Mouse (Mus musculus): ENCODE measurements around the gene Met. TPM values are rescaled to one million over a fixed set of nuclear protein-coding genes. Genes with fewer than 3 reads are reported as not detected.

Met gene
- polyA plus RNA-seq, 1 experiment from 2014 or later: 2.1 TPM

DNA sequence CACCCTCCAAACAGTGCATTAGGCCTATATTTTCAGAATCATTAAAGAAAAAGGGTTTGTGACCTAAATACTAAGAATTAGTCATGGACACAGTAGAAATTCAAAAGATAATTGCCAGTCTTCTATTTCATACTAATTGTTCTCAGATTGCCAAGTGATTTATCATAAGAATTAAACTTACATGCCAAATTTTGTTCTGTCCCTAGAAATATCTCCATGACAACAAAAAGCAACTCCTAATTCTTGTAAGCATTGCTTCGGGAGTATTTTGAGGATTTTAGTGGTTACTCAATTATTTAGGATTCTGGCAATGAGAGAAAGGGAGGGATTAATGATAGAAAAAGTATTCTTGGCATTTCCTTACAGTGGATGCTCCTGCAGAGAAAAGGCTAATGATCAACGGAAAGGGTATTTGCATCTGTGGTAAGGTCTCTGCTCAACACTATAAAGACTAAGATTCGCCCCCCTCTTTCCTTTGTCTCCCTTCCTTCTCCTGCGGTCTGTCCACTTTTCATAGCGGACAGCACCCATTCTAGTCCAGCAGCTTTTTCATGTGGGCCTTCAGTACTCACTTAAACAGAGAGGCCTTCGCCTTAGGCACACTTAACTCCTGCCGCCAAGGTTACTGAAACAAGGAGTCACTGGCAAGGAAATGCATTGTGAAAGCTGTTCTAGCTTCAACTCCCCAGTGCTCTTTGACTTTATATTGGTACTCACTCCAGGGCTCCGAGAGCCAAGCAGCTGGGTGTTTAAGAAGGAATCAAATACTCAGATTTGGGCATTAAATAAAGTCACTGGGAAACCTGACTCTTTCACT is 58.5 kb downstream of the Met start:
- H3K27ac ChIP-seq (ENCODE audit: low read length): no peak overlapping the region
- H3K9me3 ChIP-seq (replicated peaks; ENCODE audit: control insufficient read depth, low read length): no peaks in the 10 kb centered on the region
- H3K4me1 ChIP-seq (ENCODE audit: control insufficient read depth, insufficient read depth, low read length): no peaks in the 10 kb centered on the region
- 65% methylated on average over 8 of the region's 8 CpGs for WGBS
- H3K4me3 ChIP-seq (ENCODE audit: low read length): no peak overlapping the region
- no peak overlapping the region for H3K9ac ChIP-seq (ENCODE audit: low read length)
- H3K36me3 ChIP-seq (ENCODE audit: control insufficient read depth, insufficient read depth): no peaks in the 10 kb centered on the region
- no peak overlapping the region for H3K4me2 ChIP-seq (ENCODE audit: low read depth, low read length)
- no peaks in the 10 kb centered on the region for H3K27me3 ChIP-seq (ENCODE audit: control insufficient read depth, insufficient read depth, low read length)
- no peak for ATAC-seq (replicated peaks; ENCODE audit: extremely low read depth, insufficient read depth, low FRiP score)

DNA sequence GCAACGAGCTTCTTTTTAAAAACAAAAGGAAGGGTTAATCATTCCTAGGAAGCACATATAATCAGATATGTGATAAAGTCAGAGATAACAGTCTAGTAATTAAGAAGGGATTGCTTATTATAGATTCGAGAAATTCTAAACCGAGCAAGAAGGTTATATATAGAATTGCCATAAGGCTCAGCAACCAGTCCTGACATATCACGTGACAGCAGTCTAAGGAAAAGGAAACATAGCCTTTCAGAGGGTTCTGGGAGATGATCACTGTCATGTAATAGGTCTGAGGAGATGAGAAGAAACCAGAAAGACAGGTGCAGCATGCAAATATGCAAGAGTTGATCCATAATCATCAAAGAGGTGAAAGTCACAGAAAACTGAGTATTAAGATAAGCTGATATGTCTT is 59.3 kb downstream of the Met start:
- 59% methylated on average over 4 of the region's 4 CpGs for WGBS

DNA sequence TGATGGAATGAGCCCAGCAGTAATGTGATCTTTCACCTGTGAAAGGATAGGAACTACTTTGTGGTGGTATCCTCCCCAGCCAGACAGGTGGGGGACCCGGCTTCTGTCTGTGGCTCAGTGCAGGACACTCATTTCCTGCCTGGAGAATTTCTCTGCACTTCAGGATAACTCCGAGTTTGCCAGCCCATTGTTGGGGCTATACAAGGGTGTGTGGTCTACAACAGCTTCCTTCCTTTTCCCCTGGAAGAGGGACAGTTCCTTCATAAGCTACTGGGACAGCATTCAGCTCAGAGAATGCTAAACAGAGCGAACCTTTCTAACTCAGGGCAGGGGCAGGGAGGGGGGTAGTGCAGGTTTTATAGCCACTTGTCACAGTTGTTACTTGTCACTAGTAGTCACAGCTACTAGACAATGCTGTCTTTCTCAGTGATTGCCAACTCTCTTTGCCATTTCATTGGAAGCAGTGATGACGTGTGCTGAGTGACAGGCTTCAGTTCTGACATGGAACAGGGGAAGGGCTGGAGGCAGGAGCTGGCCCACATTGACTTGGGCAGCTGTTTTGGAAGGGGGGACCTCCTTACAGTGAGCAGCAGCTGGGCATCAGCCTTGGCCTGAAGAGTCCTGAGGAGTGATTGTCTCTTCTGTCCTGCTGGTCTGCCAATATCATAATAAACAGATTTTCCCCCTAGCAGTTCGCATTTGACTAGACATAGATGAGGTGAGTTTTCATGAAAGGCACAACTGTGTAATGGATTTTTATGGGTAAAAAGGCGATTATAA is 66.1 kb downstream of the Met start:
- no peak overlapping the region for H3K4me2 ChIP-seq (ENCODE audit: low read depth, low read length)
- 54% methylated on average over 6 of the region's 6 CpGs for WGBS
- no peak overlapping the region for H3K9ac ChIP-seq (ENCODE audit: low read length)
- H3K4me1 ChIP-seq (ENCODE audit: control insufficient read depth, insufficient read depth, low read length): no peaks in the 10 kb centered on the region
- H3K9me3 ChIP-seq (replicated peaks; ENCODE audit: control insufficient read depth, low read length): no peaks in the 10 kb centered on the region
- ATAC-seq (replicated peaks; ENCODE audit: extremely low read depth, insufficient read depth, low FRiP score): peak; percentile 32; the same call in 1 of the 2 replicates
- H3K27ac ChIP-seq (ENCODE audit: low read length): peak overlapping the region; percentile 50
- no peaks in the 10 kb centered on the region for H3K36me3 ChIP-seq (ENCODE audit: control insufficient read depth, insufficient read depth)
- H3K27me3 ChIP-seq (ENCODE audit: control insufficient read depth, insufficient read depth, low read length): no peaks in the 10 kb centered on the region
- no peak overlapping the region for H3K4me3 ChIP-seq (ENCODE audit: low read length)

More for the DNA sequence above, 59.3 kb downstream of the Met start:
- H3K27ac ChIP-seq (ENCODE audit: low read length): no peak overlapping the region
- no peak overlapping the region for H3K4me3 ChIP-seq (ENCODE audit: low read length)
- H3K27me3 ChIP-seq (ENCODE audit: control insufficient read depth, insufficient read depth, low read length): no peaks in the 10 kb centered on the region
- no peak for ATAC-seq (replicated peaks; ENCODE audit: extremely low read depth, insufficient read depth, low FRiP score)
- no peaks in the 10 kb centered on the region for H3K36me3 ChIP-seq (ENCODE audit: control insufficient read depth, insufficient read depth)
- H3K4me2 ChIP-seq (ENCODE audit: low read depth, low read length): no peak overlapping the region
- H3K9ac ChIP-seq (ENCODE audit: low read length): no peak overlapping the region
- H3K9me3 ChIP-seq (replicated peaks; ENCODE audit: control insufficient read depth, low read length): no peaks in the 10 kb centered on the region
- no peaks in the 10 kb centered on the region for H3K4me1 ChIP-seq (ENCODE audit: control insufficient read depth, insufficient read depth, low read length)

DNA sequence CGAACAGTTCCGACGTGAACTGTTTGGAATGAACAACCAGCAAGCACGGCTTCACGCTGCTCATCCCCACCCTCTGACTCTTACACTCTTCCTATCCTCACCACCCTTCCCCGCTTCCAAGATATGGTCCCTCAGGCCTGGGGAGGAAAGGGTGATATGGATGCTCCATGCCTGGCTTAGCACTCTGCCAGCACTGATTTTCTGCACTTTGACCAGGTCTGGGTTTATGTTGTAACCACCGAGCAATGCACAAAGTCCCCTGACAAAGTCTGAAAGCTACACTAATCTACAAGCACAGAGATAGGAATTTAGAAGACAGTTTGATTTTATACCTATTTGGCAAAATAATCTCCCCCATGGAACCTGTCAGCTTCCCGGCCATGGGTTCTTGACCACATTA is 78.0 kb downstream of the Met start:
- H3K4me3 ChIP-seq (ENCODE audit: low read length): no peak overlapping the region
- no peaks in the 10 kb centered on the region for H3K36me3 ChIP-seq (ENCODE audit: control insufficient read depth, insufficient read depth)
- no peaks in the 10 kb centered on the region for H3K9me3 ChIP-seq (replicated peaks; ENCODE audit: control insufficient read depth, low read length)
- peaks cover 9% of the 10 kb centered on the region for H3K4me1 ChIP-seq (ENCODE audit: control insufficient read depth, insufficient read depth, low read length)
- H3K4me2 ChIP-seq (ENCODE audit: low read depth, low read length): no peak overlapping the region
- no peak for ATAC-seq (replicated peaks; ENCODE audit: extremely low read depth, insufficient read depth, low FRiP score)
- no peak overlapping the region for H3K9ac ChIP-seq (ENCODE audit: low read length)
- 84% methylated on average over 8 of the region's 8 CpGs for WGBS
- H3K27me3 ChIP-seq (ENCODE audit: control insufficient read depth, insufficient read depth, low read length): no peaks in the 10 kb centered on the region
- no peak overlapping the region for H3K27ac ChIP-seq (ENCODE audit: low read length)

DNA sequence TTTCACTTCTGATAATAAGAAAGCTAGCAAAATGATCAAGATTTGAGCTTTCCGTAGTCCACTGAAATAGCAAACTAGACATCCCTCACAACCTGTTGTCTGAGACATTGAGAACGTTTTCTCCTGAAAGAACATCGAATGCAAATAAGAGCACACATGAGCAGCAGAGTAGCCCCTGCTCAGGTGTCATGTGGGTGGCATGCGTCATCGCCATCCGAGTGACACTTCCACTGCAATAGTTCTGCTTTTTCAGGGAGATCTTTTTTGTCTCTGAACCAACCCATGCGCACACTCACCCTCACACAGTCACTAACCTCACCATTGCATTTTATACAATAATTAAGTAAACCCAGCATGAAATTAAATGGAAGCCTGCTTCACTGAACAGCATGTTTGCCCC is 78.8 kb downstream of the Met start:
- Histone ChIP-seq H3K4me2 (ENCODE audit: low read depth, low read length) (no peak overlapping the region), H3K9me3 (replicated peaks; ENCODE audit: control insufficient read depth, low read length) (no peaks in the 10 kb centered on the region), H3K27ac (ENCODE audit: low read length) (no peak overlapping the region), H3K9ac (ENCODE audit: low read length) (no peak overlapping the region), H3K36me3 (ENCODE audit: control insufficient read depth, insufficient read depth) (no peaks in the 10 kb centered on the region), H3K4me1 (ENCODE audit: control insufficient read depth, insufficient read depth, low read length) (peaks cover 13% of the 10 kb centered on the region), H3K4me3 (ENCODE audit: low read length) (no peak overlapping the region), H3K27me3 (ENCODE audit: control insufficient read depth, insufficient read depth, low read length) (no peaks in the 10 kb centered on the region)
- 80% methylated on average over 7 of the region's 7 CpGs for WGBS
- no peak for ATAC-seq (replicated peaks; ENCODE audit: extremely low read depth, insufficient read depth, low FRiP score)

DNA sequence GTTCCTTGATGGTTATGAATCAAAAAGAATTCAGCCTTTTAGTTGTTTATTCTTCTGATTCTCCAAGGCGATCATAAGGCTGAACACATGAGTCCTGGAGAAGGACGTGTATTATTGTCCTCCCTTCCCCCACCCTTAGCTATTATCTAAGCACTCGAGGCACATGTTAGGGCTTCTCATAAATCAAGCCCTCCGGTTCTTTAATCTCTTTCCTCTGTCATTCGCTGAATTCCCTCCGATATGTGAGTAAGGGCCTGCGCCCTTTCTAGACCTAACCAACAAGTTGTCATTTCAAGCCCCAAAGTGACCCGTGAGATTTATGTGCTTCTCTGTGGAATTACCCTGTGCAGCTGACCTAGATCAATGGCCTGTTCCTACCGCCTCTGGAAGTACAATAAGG is 81.9 kb downstream of the Met start:
- Histone ChIP-seq H3K9me3 (replicated peaks; ENCODE audit: control insufficient read depth, low read length) (no peaks in the 10 kb centered on the region), H3K27ac (ENCODE audit: low read length) (0 out of 2 replicates have a peak overlapping the region, but pooled peaks have one; percentile 10), H3K36me3 (ENCODE audit: control insufficient read depth, insufficient read depth) (no peaks in the 10 kb centered on the region), H3K9ac (ENCODE audit: low read length) (no peak overlapping the region), H3K4me1 (ENCODE audit: control insufficient read depth, insufficient read depth, low read length) (peaks cover 15% of the 10 kb centered on the region), H3K4me3 (ENCODE audit: low read length) (no peak overlapping the region), H3K27me3 (ENCODE audit: control insufficient read depth, insufficient read depth, low read length) (no peaks in the 10 kb centered on the region), H3K4me2 (ENCODE audit: low read depth, low read length) (no peak overlapping the region)
- ATAC-seq (replicated peaks; ENCODE audit: extremely low read depth, insufficient read depth, low FRiP score): no peak
- WGBS: 59% methylated on average over 9 of the region's 9 CpGs

DNA sequence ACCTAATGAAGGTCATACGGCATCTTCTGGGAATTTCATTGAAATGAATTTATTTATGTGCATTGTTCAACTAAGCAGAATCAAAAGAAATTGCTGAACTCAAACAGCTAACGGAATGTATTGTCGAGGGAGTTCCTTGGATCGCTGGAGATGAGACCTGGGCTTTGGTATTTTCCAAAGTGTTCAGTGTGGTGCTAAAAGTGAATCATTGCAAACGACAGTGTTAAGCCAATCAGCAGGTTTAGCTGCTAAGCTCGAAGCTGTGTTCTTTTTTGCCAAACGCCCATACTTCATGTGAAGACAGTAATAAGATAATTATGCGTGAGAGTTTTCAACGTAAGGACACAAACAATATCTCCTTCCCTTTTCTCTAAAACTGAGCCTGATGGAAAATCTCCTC is 82.7 kb downstream of the Met start:
- Histone ChIP-seq H3K27me3 (ENCODE audit: control insufficient read depth, insufficient read depth, low read length) (no peaks in the 10 kb centered on the region), H3K36me3 (ENCODE audit: control insufficient read depth, insufficient read depth) (no peaks in the 10 kb centered on the region), H3K4me2 (ENCODE audit: low read depth, low read length) (peak overlapping the region; percentile 52), H3K4me3 (ENCODE audit: low read length) (peak overlapping the region; percentile 4; the same call in 1 of the 2 replicates), H3K9ac (ENCODE audit: low read length) (peak overlapping the region; percentile 60), H3K9me3 (replicated peaks; ENCODE audit: control insufficient read depth, low read length) (no peaks in the 10 kb centered on the region), H3K27ac (ENCODE audit: low read length) (peak overlapping the region; percentile 94), H3K4me1 (ENCODE audit: control insufficient read depth, insufficient read depth, low read length) (peaks cover 15% of the 10 kb centered on the region)
- WGBS: 43% methylated on average over 9 of the region's 9 CpGs
- ATAC-seq (replicated peaks; ENCODE audit: extremely low read depth, insufficient read depth, low FRiP score): no peak; the same call in 1 of the 2 replicates

DNA sequence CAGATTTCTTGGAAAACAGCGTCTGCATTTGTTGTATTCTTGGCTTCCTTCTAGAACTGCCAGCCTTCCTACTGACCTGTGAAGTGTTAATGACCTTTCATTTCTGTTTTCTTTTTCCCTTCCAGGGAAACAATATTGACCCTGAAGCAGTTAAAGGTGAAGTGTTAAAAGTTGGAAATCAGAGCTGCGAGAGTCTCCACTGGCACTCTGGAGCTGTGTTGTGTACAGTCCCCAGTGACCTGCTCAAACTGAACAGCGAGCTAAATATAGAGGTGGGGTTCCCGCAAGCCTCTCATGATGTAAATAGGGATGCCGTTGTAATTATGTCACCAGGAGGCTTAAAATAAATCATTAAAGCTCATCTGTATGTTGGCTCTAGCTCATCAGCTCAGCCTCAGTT is 83.2 kb downstream of the Met start:
- WGBS: 12% methylated on average over 5 of the region's 5 CpGs
- Histone ChIP-seq H3K27me3 (ENCODE audit: control insufficient read depth, insufficient read depth, low read length) (no peaks in the 10 kb centered on the region), H3K9me3 (replicated peaks; ENCODE audit: control insufficient read depth, low read length) (no peaks in the 10 kb centered on the region), H3K4me2 (ENCODE audit: low read depth, low read length) (peak overlapping the region; percentile 52), H3K4me3 (ENCODE audit: low read length) (peak overlapping the region; percentile 4; the same call in 1 of the 2 replicates), H3K36me3 (ENCODE audit: control insufficient read depth, insufficient read depth) (no peaks in the 10 kb centered on the region), H3K27ac (ENCODE audit: low read length) (peak overlapping the region; percentile 94), H3K4me1 (ENCODE audit: control insufficient read depth, insufficient read depth, low read length) (peaks cover 15% of the 10 kb centered on the region), H3K9ac (ENCODE audit: low read length) (peak overlapping the region; percentile 60)
- ATAC-seq (replicated peaks; ENCODE audit: extremely low read depth, insufficient read depth, low FRiP score): peak; percentile 98

DNA sequence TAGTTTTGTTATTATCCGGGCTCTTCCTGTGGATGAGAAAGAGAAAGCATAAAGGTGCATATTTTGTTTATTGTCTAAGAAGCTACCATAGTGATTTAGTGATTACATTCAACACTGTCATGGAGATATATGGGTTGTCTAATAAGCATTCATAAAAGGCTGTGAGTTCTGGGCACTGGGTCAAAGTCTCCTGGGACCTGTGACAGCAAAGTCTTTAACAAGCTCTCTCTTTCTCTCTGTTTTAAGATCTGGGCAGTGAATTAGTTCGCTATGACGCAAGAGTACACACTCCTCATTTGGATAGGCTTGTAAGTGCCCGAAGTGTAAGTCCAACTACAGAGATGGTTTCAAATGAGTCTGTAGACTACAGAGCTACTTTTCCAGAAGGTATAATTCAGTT is 85.2 kb downstream of the Met start:
- no peak overlapping the region for H3K27ac ChIP-seq (ENCODE audit: low read length)
- H3K27me3 ChIP-seq (ENCODE audit: control insufficient read depth, insufficient read depth, low read length): no peaks in the 10 kb centered on the region
- no peak overlapping the region for H3K4me2 ChIP-seq (ENCODE audit: low read depth, low read length)
- H3K4me1 ChIP-seq (ENCODE audit: control insufficient read depth, insufficient read depth, low read length): peaks cover 18% of the 10 kb centered on the region
- ATAC-seq (replicated peaks; ENCODE audit: extremely low read depth, insufficient read depth, low FRiP score): no peak
- no peaks in the 10 kb centered on the region for H3K36me3 ChIP-seq (ENCODE audit: control insufficient read depth, insufficient read depth)
- WGBS: 90% methylated on average over 4 of the region's 4 CpGs
- H3K9me3 ChIP-seq (replicated peaks; ENCODE audit: control insufficient read depth, low read length): no peaks in the 10 kb centered on the region
- H3K4me3 ChIP-seq (ENCODE audit: low read length): no peak overlapping the region
- no peak overlapping the region for H3K9ac ChIP-seq (ENCODE audit: low read length)

Data from heart, embryonic 16.5 days (tissue).